Mouse (Mus musculus) olfactory bulb, adult 2 months (tissue): Measurements from ENCODE around the gene Krtap14.

Experiments used
- CTCF ChIP-seq: fragments of 200-500 bp; IDR thresholded peaks from 2 replicates; pipeline ENCODE4 v1.5.1; 2012; ENCODE audit warnings: low read depth, mild to moderate bottlenecking, low read length, moderate library complexity; ENCODE audit not compliant: insufficient read depth
- POLR2A ChIP-seq: fragments of 200-500 bp; IDR thresholded peaks from 2 replicates; pipeline ENCODE4 v1.6.1; 2012; ENCODE audit warnings: mild to moderate bottlenecking, low read depth, low read length, moderate library complexity; ENCODE audit not compliant: insufficient read depth

DNA sequence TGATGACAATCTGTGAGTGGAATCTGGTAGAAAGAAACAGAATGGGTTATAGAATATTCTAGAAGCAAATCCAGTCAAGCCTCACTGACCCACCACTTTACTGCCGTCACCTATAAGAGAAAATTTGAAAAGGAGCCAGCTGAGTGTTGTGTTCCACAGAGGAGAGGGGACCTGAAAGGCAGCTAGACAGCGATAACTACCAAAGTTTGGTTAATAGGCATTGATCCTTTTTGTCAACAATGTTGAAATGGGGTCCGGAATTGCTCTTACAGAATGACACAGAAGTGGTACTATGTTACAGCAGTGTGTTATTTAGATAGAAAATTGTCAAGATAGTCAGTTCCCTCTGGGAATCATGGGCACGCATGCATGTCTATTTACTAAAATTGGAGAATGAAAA is 22.6 kb upstream of the Krtap14 start:
- TF ChIP-seq CTCF, result no peak
- TF ChIP-seq POLR2A, result no peak
